Mouse (Mus musculus): ENCODE data around the gene Armc2. TPM values are rescaled to one million over a fixed set of nuclear protein-coding genes. Genes with fewer than 3 reads are reported as not detected.

Armc2 gene
- total RNA-seq, 2 experiments from 2014 or later = not detected

- ATAC-seq (ENCODE audit: poor library complexity, severe bottlenecking) = no peak
These were observed 6.2 kb upstream of the Armc2 start for GRCm38 (mm10) chr10:42024406-42024805.

- ATAC-seq (ENCODE audit: poor library complexity, severe bottlenecking) = no peak
These were observed 3.3 kb upstream of the Armc2 start for GRCm38 (mm10) chr10:42021536-42021935.

DNA sequence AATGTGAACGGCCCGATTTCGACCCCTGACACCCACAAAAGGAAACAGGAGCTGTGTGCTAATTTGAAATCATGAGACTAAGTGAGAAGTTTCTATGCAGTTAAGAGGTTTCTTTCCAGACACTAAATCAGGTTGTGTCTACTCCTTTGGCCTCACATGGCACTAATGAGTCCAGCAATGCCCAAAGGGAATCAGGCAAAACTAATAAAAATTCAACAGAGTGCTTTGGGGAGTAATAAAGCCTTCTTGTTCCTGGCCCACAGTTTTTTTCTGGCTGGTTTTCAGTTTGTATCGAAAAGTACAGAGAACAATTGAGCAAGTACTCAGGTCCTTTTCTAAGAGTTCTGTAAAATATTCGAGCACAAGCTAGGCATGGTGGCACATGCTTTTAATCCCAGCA is 4.2 kb downstream of the Armc2 start:
- ATAC-seq (ENCODE audit: poor library complexity, severe bottlenecking) = no peak

DNA sequence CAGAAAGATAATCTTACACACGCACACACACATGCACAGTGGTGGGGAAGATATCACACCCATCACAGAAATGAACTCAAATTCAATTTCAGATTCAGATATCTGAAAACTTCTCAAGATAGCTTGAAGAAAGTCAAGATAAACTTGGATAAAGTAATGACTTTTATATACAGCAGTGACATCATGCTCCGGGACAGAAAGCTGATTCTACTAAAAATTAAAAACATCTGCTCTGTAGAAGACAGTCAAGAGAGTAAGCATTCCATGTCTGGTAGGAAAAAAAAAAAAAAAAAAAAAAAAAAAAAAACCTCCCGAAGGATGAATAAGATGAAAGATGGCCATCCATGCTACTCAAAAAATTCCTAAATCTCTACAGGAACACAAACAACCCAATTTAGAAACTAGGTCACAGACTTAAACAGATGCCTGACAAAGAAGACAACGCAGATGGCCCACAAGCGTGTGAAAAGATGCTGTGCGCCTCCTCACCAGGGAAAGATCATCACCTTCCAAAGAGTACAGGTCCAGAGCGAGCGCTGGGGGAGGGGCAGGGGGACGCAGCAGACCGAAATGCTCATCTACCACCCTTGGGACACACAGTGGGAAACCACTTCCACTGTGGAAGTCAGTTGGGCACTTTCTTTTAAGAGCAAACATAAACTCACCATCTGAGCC is 7.3 kb downstream of the Armc2 start:
- no peak for ATAC-seq (ENCODE audit: poor library complexity, severe bottlenecking)

GRCm38 (mm10) chr10:42005259-42005658 is 13.0 kb downstream of the Armc2 start:
- no peak for ATAC-seq (ENCODE audit: poor library complexity, severe bottlenecking)

DNA sequence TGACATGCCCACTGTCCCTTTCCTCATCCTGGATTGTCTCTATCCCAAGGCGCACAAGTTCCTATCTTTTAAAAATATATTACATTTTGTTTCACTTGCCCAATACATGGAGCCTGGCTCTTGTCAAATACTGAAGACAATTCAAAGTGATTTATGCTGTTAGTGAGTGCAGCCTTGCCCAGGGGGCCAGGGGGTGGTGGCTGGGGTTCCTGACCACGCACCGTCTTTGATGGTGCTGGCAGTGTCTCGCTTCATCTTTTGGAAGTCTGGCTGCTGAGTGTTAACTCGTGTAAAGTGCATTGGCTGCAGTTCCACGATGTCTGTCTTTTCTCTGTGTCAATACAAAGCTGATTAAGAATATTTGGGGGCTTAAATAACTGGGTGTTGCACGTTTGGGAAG is 13.6 kb downstream of the Armc2 start:
- no peak for ATAC-seq (ENCODE audit: poor library complexity, severe bottlenecking)

- no peak for ATAC-seq (ENCODE audit: poor library complexity, severe bottlenecking)
These were observed 14.2 kb downstream of the Armc2 start for GRCm38 (mm10) chr10:42004056-42004455.

GRCm38 (mm10) chr10:42003576-42003975 is 14.7 kb downstream of the Armc2 start:
- ATAC-seq (ENCODE audit: poor library complexity, severe bottlenecking) = peak; percentile 49

GRCm38 (mm10) chr10:42002436-42002835 is 15.8 kb downstream of the Armc2 start:
- ATAC-seq (ENCODE audit: poor library complexity, severe bottlenecking) = no peak

- no peak for ATAC-seq (ENCODE audit: poor library complexity, severe bottlenecking)
These were observed 17.0 kb downstream of the Armc2 start for GRCm38 (mm10) chr10:42001260-42001659.

DNA sequence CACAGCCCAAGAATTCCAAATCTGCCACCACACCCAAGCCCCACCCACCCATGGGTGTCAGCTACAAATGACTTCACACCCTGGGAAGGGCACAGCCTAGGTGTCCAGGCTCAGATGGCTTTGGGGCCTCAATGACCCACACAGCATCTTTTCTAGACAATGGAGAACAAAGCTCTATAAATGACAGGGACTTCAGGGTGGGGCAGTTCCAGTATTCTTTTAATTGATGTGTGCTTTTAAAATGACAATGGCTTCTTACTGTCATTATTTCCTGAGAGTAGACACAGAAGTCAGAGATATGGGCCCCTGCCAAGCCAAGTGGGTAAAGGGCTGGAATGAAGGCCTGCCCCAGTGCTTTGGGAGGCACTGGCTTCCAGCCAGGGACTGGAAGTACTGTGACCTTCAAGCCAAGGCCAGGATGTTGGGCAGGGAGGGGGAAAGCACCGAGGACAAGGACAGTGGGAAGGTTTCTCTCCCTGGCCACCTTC is 20.5 kb downstream of the Armc2 start:
- ATAC-seq (ENCODE audit: poor library complexity, severe bottlenecking) = no peak

GRCm38 (mm10) chr10:41996157-41996556 is 22.1 kb downstream of the Armc2 start:
- no peak for ATAC-seq (ENCODE audit: poor library complexity, severe bottlenecking)

GRCm38 (mm10) chr10:41995051-41995450 is 23.2 kb downstream of the Armc2 start:
- no peak for ATAC-seq (ENCODE audit: poor library complexity, severe bottlenecking)

- ATAC-seq (ENCODE audit: poor library complexity, severe bottlenecking) = no peak
These were observed 23.7 kb downstream of the Armc2 start for GRCm38 (mm10) chr10:41994578-41994977.

GRCm38 (mm10) chr10:41992059-41992440 is 26.2 kb downstream of the Armc2 start:
- ATAC-seq (ENCODE audit: poor library complexity, severe bottlenecking) = no peak

GRCm38 (mm10) chr10:41991364-41992058 is 26.7 kb downstream of the Armc2 start:
- no peak for ATAC-seq (ENCODE audit: poor library complexity, severe bottlenecking)

GRCm38 (mm10) chr10:41990896-41991295 is 27.3 kb downstream of the Armc2 start:
- no peak for ATAC-seq (ENCODE audit: poor library complexity, severe bottlenecking)

GRCm38 (mm10) chr10:41988930-41989329 is 29.3 kb downstream of the Armc2 start:
- ATAC-seq (ENCODE audit: poor library complexity, severe bottlenecking) = no peak

GRCm38 (mm10) chr10:41986126-41986525 is 32.1 kb downstream of the Armc2 start:
- no peak for ATAC-seq (ENCODE audit: poor library complexity, severe bottlenecking)

DNA sequence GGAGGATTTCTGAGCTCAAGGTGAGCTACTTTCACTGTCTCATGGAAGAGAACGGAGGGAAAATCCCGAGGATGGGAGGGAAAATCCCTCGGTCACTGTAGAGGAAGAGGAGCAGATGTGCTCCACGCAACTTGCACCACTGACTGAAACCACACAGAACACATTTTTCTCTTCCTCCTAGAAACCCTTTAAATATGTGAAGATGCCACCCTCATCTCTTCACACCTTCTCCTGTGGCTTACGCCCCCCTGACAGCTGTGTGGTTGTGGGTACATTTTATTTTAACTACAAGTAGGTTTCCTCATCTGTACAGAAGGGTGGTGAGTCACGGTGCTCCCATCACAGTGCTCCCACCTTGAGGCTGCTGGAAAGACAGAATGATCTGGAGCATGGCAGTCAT is 34.0 kb downstream of the Armc2 start:
- ATAC-seq (ENCODE audit: poor library complexity, severe bottlenecking) = peak; percentile 27

DNA sequence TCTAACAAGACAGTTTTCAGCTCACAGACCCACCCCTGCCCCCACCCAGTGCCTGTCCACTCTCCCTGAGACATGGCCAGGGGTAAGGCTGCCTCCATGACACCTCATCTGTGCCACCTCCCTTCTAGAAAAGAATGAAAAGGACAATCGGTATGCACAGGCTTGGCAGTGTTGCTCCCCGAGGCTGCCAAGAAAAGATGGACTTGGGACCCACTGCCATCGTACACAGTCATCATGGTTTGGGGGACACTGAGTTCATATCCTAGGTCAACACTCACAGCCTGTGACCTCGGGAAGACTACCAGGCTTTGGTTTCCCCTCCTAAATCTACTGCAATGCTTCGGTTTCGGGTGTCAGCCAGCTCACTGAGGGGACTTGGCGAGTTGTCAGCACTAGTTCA is 35.4 kb downstream of the Armc2 start:
- ATAC-seq (ENCODE audit: poor library complexity, severe bottlenecking) = no peak

GRCm38 (mm10) chr10:41980772-41981383 is 37.4 kb downstream of the Armc2 start:
- peak; percentile 79 for ATAC-seq (ENCODE audit: poor library complexity, severe bottlenecking)

Measured in megakaryocyte, adult 5-6 weeks (primary cell).